ENCODE assay signal across 15 mouse cellular contexts in the genomic region with DNA sequence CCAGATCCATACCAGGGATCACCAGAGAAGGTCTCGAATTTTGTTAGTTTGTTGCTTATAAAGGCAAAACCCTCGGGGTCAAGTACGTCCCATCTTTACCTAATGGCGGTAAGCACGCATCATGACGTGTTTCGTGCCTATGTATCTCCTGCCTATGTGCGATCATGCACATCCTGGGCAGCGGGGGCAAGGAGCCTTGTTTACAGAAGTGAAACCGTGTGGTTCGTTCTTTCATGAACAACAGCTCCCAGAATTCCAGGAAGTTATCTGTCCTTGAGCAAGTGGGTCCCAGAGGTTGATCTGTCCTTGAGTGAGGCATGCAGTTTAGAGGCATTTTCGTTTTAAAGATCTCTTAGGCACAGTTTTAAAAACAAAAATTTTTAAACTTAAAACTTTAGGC. TPM values are rescaled to one million over a fixed set of nuclear protein-coding genes. Genes with fewer than 3 reads are reported as not detected.
DNase-seq lines count a peak whose midpoint lies in the region; ATAC-seq and TF ChIP-seq lines count a peak whose summit lies in the region.
"Had no signal": no experiment of that assay in that cellular context is flagged by ENCODE, and none has a peak within 500 bp of the region (broad histone marks: within the 10 kb centered on the region; RNA-seq: fewer than 3 reads in every experiment).

No protein-coding gene starts in this region.

- in situ Hi-C loops in CH12.LX (cut with MboI; ENCODE audit: low pct_ligation_motif_present, low pct_unique_long_range_greater_than_20kb, low sequenced_read_pairs) = no loop called here

- H3K36me3 ChIP-seq in kidney, adult 2 months (ENCODE audit: control insufficient read depth, insufficient read depth, low read length) = no peaks in the 10 kb centered on the region
- no peaks in the 10 kb centered on the region for H3K36me3 ChIP-seq in kidney, embryonic 14.5 days (ENCODE audit: control insufficient read depth, insufficient read depth, low read length)
- H3K36me3 ChIP-seq in CH12.LX (replicated peaks in 1 of 2; ENCODE audit: control insufficient read depth in 1 of 2, insufficient read depth in 1 of 2, low read length in 1 of 2) = peaks cover 3 to 4% of the 10 kb centered on the region in 2 experiments
- H3K36me3 ChIP-seq: heart, embryonic 15.5 days; limb, embryonic 15.5 days had no signal

- TF ChIP-seq RAD21 in CH12.LX (IDR thresholded peaks at IDR 0.05; ENCODE audit: low read depth, low read length) = no peak

- H3K27me3 ChIP-seq in kidney, adult 2 months (replicated peaks; ENCODE audit: control insufficient read depth, insufficient read depth, low read length) = no peaks in the 10 kb centered on the region
- no peaks in the 10 kb centered on the region for H3K27me3 ChIP-seq in kidney, embryonic 14.5 days (ENCODE audit: control insufficient read depth, insufficient read depth, low read length)
- H3K27me3 ChIP-seq in CH12.LX (replicated peaks) = no peaks in the 10 kb centered on the region
- H3K27me3 ChIP-seq: heart, embryonic 15.5 days; limb, embryonic 15.5 days had no signal

- H3K27ac ChIP-seq in kidney, adult 2 months (ENCODE audit: insufficient read depth, low read depth, low read length) = no peak overlapping the region
- H3K27ac ChIP-seq in kidney, embryonic 14.5 days (ENCODE audit: low read depth, low read length) = no peak overlapping the region
- no peak overlapping the region for H3K27ac ChIP-seq in CH12.LX (ENCODE audit: insufficient read depth, low read depth)
- H3K27ac ChIP-seq: heart, embryonic 15.5 days; limb, embryonic 15.5 days had no signal

- peak; percentile 36 for DNase-seq in kidney, adult 2 months
- DNase-seq in CH12.LX (ENCODE audit: extremely low read depth) = peak; percentile 48
- DNase-seq in right cerebral cortex, postnatal 36 days (ENCODE audit: low spot score in 2 of 2) = no peak
- DNase-seq: gastrocnemius, postnatal 10 days; right cerebral cortex, postnatal 25 days; thymus, adult 2 months had no signal

- peaks cover 7% of the 10 kb centered on the region; the same call in 1 of the 2 replicates for H3K9me3 ChIP-seq in kidney, embryonic 14.5 days (ENCODE audit: control insufficient read depth, low read length)
- peaks cover 25% of the 10 kb centered on the region for H3K9me3 ChIP-seq in CH12.LX (replicated peaks; ENCODE audit: low read length)
- H3K9me3 ChIP-seq: limb, embryonic 15.5 days had no signal

- H3K9ac ChIP-seq in kidney, embryonic 14.5 days (ENCODE audit: low read depth, low read length) = no peak overlapping the region
- no peak overlapping the region for H3K9ac ChIP-seq in CH12.LX (ENCODE audit: insufficient read depth, low read depth)
- H3K9ac ChIP-seq: heart, embryonic 15.5 days; limb, embryonic 15.5 days had no signal

- no peak for TF ChIP-seq POLR2A in kidney, adult 2 months (IDR thresholded peaks at IDR 0.05; ENCODE audit: low read depth, low read length)
- TF ChIP-seq POLR2A in CH12.LX (IDR thresholded peaks at IDR 0.05; ENCODE audit: low read depth, low read length) = no peak

- no peak overlapping the region for H3K4me2 ChIP-seq in kidney, embryonic 14.5 days (replicated peaks; ENCODE audit: low read depth, low read length)
- H3K4me2 ChIP-seq in CH12.LX (ENCODE audit: insufficient read depth, low read depth, poor library complexity, severe bottlenecking) = no peak overlapping the region
- H3K4me2 ChIP-seq: heart, embryonic 15.5 days; limb, embryonic 15.5 days had no signal

- dilution Hi-C loops in CH12.LX (cut with MboI; ENCODE audit: extremely low pct_ligation_motif_present, extremely low pct_unique_long_range_greater_than_20kb, low sequenced_read_pairs) = no loop called here

- no peak overlapping the region for H3K4me3 ChIP-seq in kidney, adult 2 months (ENCODE audit: insufficient read depth, low read depth, low read length)
- no peak overlapping the region for H3K4me3 ChIP-seq in kidney, embryonic 14.5 days (ENCODE audit: low read length)
- peak overlapping the region in 1 of 3 experiments; percentile 22 for H3K4me3 ChIP-seq in CH12.LX (replicated peaks in 1 of 3; ENCODE audit: low read depth in 2 of 3, low read length in 2 of 3, poor library complexity in 1 of 3)
- H3K4me3 ChIP-seq: heart, embryonic 15.5 days; limb, embryonic 15.5 days had no signal

- peak; percentile 56 for TF ChIP-seq EP300 in CH12.LX (IDR thresholded peaks at IDR 0.05; ENCODE audit: low read length)

- 64% methylated on average over 12 of the region's 12 CpGs for WGBS in kidney, adult 2 months
- 83% methylated on average over 12 of the region's 12 CpGs for WGBS in kidney, embryonic 14.5 days

- H3K4me1 ChIP-seq in kidney, adult 2 months (ENCODE audit: control insufficient read depth, insufficient read depth, low read length) = no peaks in the 10 kb centered on the region
- H3K4me1 ChIP-seq in kidney, embryonic 14.5 days (ENCODE audit: control insufficient read depth, insufficient read depth, low read length) = no peaks in the 10 kb centered on the region
- H3K4me1 ChIP-seq in CH12.LX (ENCODE audit: control insufficient read depth in 1 of 2, insufficient read depth in 2 of 2) = peaks cover 2 to 11% of the 10 kb centered on the region in 2 experiments; a peak in 3 of 4 replicates
- H3K4me1 ChIP-seq: heart, embryonic 15.5 days; limb, embryonic 15.5 days had no signal

- H3K79me2 ChIP-seq in CH12.LX (replicated peaks; ENCODE audit: control insufficient read depth, extremely low read depth, insufficient read depth, poor library complexity, severe bottlenecking) = no peaks in the 10 kb centered on the region

- ATAC-seq in kidney, embryonic 14.5 days (ENCODE audit: low FRiP score, low TSS enrichment) = no peak
- ATAC-seq in granulocyte monocyte progenitor cell, adult 5-6 weeks (replicated peaks; ENCODE audit: poor library complexity, severe bottlenecking) = peak; percentile 90
- peak; percentile 83 for ATAC-seq in monocyte, adult 5-6 weeks (replicated peaks; ENCODE audit: insufficient number of reproducible peaks, low FRiP score, low TSS enrichment, poor library complexity, severe bottlenecking)
- ATAC-seq in CD4-positive, CD25-positive, alpha-beta regulatory T cell, adult 4 months = no peak
- ATAC-seq in megakaryocyte-erythroid progenitor cell, adult 5-6 weeks (replicated peaks; ENCODE audit: low FRiP score, low TSS enrichment, poor library complexity, severe bottlenecking) = no peak

- no peak for TF ChIP-seq CTCF in kidney, adult 2 months (conservative IDR thresholded peaks at IDR 0.05; ENCODE audit: insufficient read depth, insufficient read length, low read depth, low read length)
- TF ChIP-seq CTCF in CH12.LX (conservative IDR thresholded peaks at IDR 0.05 in 1 of 2, IDR thresholded peaks at IDR 0.05 in 1 of 2; ENCODE audit: low read depth in 2 of 2, low read length in 2 of 2) = no peak

RNA-seq across cellular contexts. Expression of a gene that starts 11.9 kb away (rescaled TPM):
- polyA plus RNA-seq in kidney, adult 2 months (2012; rRNA removed) = 0.71 and 6.4 TPM in 2 replicates
- polyA plus RNA-seq in kidney, embryonic 14.5 days (2014; fragmentation: Nextera tagmentation; extraction: Ambion mirVana) = not detected in 2 replicates
- total RNA-seq in CH12.LX (2012; rRNA removed) (10.6 and 18.5 TPM in 2 replicates), CH12.LX (2014; rRNA removed) (30.6 and 34.8 TPM in 2 replicates)
- 15.4 and 17.7 TPM in 2 replicates for polyA plus RNA-seq in CH12.LX (2012; ENCODE audit: insufficient read length, low read depth)
- total RNA-seq in granulocyte monocyte progenitor cell, adult 5-6 weeks (2014; fragmentation: Nextera tagmentation) = not detected in 2 replicates
- not detected in 2 replicates for total RNA-seq in granulocyte monocyte progenitor cell, adult 5-6 weeks (2017)
- total RNA-seq in monocyte, adult 5-6 weeks (2017) = 25.8 to 50.1 TPM (median 35.3 TPM) in 3 replicates
- polyA plus RNA-seq in CD4-positive, CD25-positive, alpha-beta regulatory T cell, adult 4 months (2017; shearing (Covaris generic)) = 1 to 10 TPM in 1 of 2 experiments, under 1 TPM in 1; 0.52 to 3.9 TPM
- total RNA-seq in megakaryocyte-erythroid progenitor cell, adult 5-6 weeks (2014; fragmentation: Nextera tagmentation) = 2.4 TPM in 1 of 2 replicates, not detected in the other
- 0.69 TPM in 1 of 2 replicates, not detected in the other for total RNA-seq in megakaryocyte-erythroid progenitor cell, adult 5-6 weeks (2017)
- total RNA-seq: left cerebral cortex, adult 18-20 months had no signal
- polyA plus RNA-seq: neural tube, embryonic 11.5 days had no signal

RNA-seq across cellular contexts. Expression of a gene that starts 26.5 kb away (rescaled TPM):
- polyA plus RNA-seq in kidney, adult 2 months (2012; rRNA removed) = 0.31 and 0.54 TPM in 2 replicates
- polyA plus RNA-seq in kidney, embryonic 14.5 days (2014; fragmentation: Nextera tagmentation; extraction: Ambion mirVana) = not detected in 2 replicates
- total RNA-seq in CH12.LX (2012; rRNA removed) (not detected in 2 replicates), CH12.LX (2014; rRNA removed) (not detected in 2 replicates)
- polyA plus RNA-seq in CH12.LX (2012; ENCODE audit: insufficient read length, low read depth) = not detected in 2 replicates
- total RNA-seq in granulocyte monocyte progenitor cell, adult 5-6 weeks (2014; fragmentation: Nextera tagmentation) = not detected in 2 replicates
- total RNA-seq in granulocyte monocyte progenitor cell, adult 5-6 weeks (2017) = not detected in 2 replicates
- total RNA-seq in monocyte, adult 5-6 weeks (2017) = 0.43 TPM in 1 of 3 replicates, not detected in the others
- not detected for polyA plus RNA-seq in CD4-positive, CD25-positive, alpha-beta regulatory T cell, adult 4 months (2017; shearing (Covaris generic))
- 0.50 TPM in 1 of 2 replicates, not detected in the other for total RNA-seq in megakaryocyte-erythroid progenitor cell, adult 5-6 weeks (2014; fragmentation: Nextera tagmentation)
- not detected in 2 replicates for total RNA-seq in megakaryocyte-erythroid progenitor cell, adult 5-6 weeks (2017)
- total RNA-seq: gastrocnemius, postnatal 10 days had no signal
- polyA plus RNA-seq: heart, embryonic 15.5 days had no signal

RNA-seq across cellular contexts. Expression of a gene that starts 37.1 kb away (rescaled TPM):
- 61.7 and 64.6 TPM in 2 replicates for polyA plus RNA-seq in kidney, adult 2 months (2012; rRNA removed)
- polyA plus RNA-seq in kidney, embryonic 14.5 days (2014; fragmentation: Nextera tagmentation; extraction: Ambion mirVana) = 1.3 and 1.4 TPM in 2 replicates
- total RNA-seq in CH12.LX (2012; rRNA removed) (20.2 and 31.8 TPM in 2 replicates), CH12.LX (2014; rRNA removed) (29.5 and 31.1 TPM in 2 replicates)
- polyA plus RNA-seq in CH12.LX (2012; ENCODE audit: insufficient read length, low read depth) = 36.1 and 44.3 TPM in 2 replicates
- total RNA-seq in granulocyte monocyte progenitor cell, adult 5-6 weeks (2014; fragmentation: Nextera tagmentation) = 106 and 115 TPM in 2 replicates
- 106 and 143 TPM in 2 replicates for total RNA-seq in granulocyte monocyte progenitor cell, adult 5-6 weeks (2017)
- total RNA-seq in monocyte, adult 5-6 weeks (2017) = 181 to 197 TPM (median 187 TPM) in 3 replicates
- polyA plus RNA-seq in CD4-positive, CD25-positive, alpha-beta regulatory T cell, adult 4 months (2017; shearing (Covaris generic)) = 1 to 10 TPM in 1 of 2 experiments, not detected in 1; 1.1 TPM
- 4.5 and 6.0 TPM in 2 replicates for total RNA-seq in megakaryocyte-erythroid progenitor cell, adult 5-6 weeks (2014; fragmentation: Nextera tagmentation)
- 3.8 TPM in 1 of 2 replicates, not detected in the other for total RNA-seq in megakaryocyte-erythroid progenitor cell, adult 5-6 weeks (2017)
- polyA plus RNA-seq: neural tube, embryonic 11.5 days had no signal

RNA-seq across cellular contexts. Expression of a gene that starts 53.9 kb away (rescaled TPM):
- 13.8 and 18.8 TPM in 2 replicates for polyA plus RNA-seq in kidney, adult 2 months (2012; rRNA removed)
- 36.9 and 41.7 TPM in 2 replicates for polyA plus RNA-seq in kidney, embryonic 14.5 days (2014; fragmentation: Nextera tagmentation; extraction: Ambion mirVana)
- total RNA-seq in CH12.LX (2012; rRNA removed) = 30.9 and 37.2 TPM in 2 replicates
- 41.7 and 49.4 TPM in 2 replicates for total RNA-seq in CH12.LX (2014; rRNA removed)
- polyA plus RNA-seq in CH12.LX (2012; ENCODE audit: insufficient read length, low read depth) = 30.4 and 36.5 TPM in 2 replicates
- total RNA-seq in granulocyte monocyte progenitor cell, adult 5-6 weeks (2014; fragmentation: Nextera tagmentation) = 16.9 and 18.2 TPM in 2 replicates
- 10.3 and 10.9 TPM in 2 replicates for total RNA-seq in granulocyte monocyte progenitor cell, adult 5-6 weeks (2017)
- 7.0 to 16.2 TPM (median 9.7 TPM) in 3 replicates for total RNA-seq in monocyte, adult 5-6 weeks (2017)
- 10 to 100 TPM; 14.8 to 16.1 TPM for polyA plus RNA-seq in CD4-positive, CD25-positive, alpha-beta regulatory T cell, adult 4 months (2017; shearing (Covaris generic))
- 22.9 and 24.2 TPM in 2 replicates for total RNA-seq in megakaryocyte-erythroid progenitor cell, adult 5-6 weeks (2014; fragmentation: Nextera tagmentation)
- total RNA-seq in megakaryocyte-erythroid progenitor cell, adult 5-6 weeks (2017) = 9.7 and 12.5 TPM in 2 replicates

RNA-seq across cellular contexts. Expression of a gene that starts 54.4 kb away (rescaled TPM):
- polyA plus RNA-seq in kidney, adult 2 months (2012; rRNA removed) = 0.75 and 1.8 TPM in 2 replicates
- 0.69 TPM in 1 of 2 replicates, not detected in the other for polyA plus RNA-seq in kidney, embryonic 14.5 days (2014; fragmentation: Nextera tagmentation; extraction: Ambion mirVana)
- total RNA-seq in CH12.LX (2012; rRNA removed) (4.2 and 5.7 TPM in 2 replicates), CH12.LX (2014; rRNA removed) (0.52 and 0.99 TPM in 2 replicates)
- 1.2 and 1.9 TPM in 2 replicates for polyA plus RNA-seq in CH12.LX (2012; ENCODE audit: insufficient read length, low read depth)
- total RNA-seq in granulocyte monocyte progenitor cell, adult 5-6 weeks (2014; fragmentation: Nextera tagmentation) = not detected in 2 replicates
- total RNA-seq in granulocyte monocyte progenitor cell, adult 5-6 weeks (2017) = not detected in 2 replicates
- total RNA-seq in monocyte, adult 5-6 weeks (2017) = 0.97 TPM in 1 of 3 replicates, not detected in the others
- polyA plus RNA-seq in CD4-positive, CD25-positive, alpha-beta regulatory T cell, adult 4 months (2017; shearing (Covaris generic)) = not detected
- 1.3 TPM in 1 of 2 replicates, not detected in the other for total RNA-seq in megakaryocyte-erythroid progenitor cell, adult 5-6 weeks (2014; fragmentation: Nextera tagmentation)
- total RNA-seq in megakaryocyte-erythroid progenitor cell, adult 5-6 weeks (2017) = 0.75 and 1.0 TPM in 2 replicates

Comparison
In these comparisons a context has a peak if more than half of its experiments do, and no peak if none do; other contexts are left out.
1. DNase-seq: peak in kidney, adult 2 months (single experiment) and CH12.LX (single experiment); none in right cerebral cortex, postnatal 36 days (0 of 2).
2. ATAC-seq: peak in granulocyte monocyte progenitor cell, adult 5-6 weeks (single experiment) and monocyte, adult 5-6 weeks (single experiment); none in kidney, embryonic 14.5 days (single experiment), CD4-positive, CD25-positive, alpha-beta regulatory T cell, adult 4 months (single experiment) and megakaryocyte-erythroid progenitor cell, adult 5-6 weeks (single experiment).